Mouse (Mus musculus): ENCODE data around the gene Gm5089. TPM values are rescaled to one million over a fixed set of nuclear protein-coding genes. Genes with fewer than 3 reads are reported as not detected.

Gene Gm5089
- total RNA-seq, 2 experiments from 2014 or later: 0.28 to 0.34 TPM

DNA sequence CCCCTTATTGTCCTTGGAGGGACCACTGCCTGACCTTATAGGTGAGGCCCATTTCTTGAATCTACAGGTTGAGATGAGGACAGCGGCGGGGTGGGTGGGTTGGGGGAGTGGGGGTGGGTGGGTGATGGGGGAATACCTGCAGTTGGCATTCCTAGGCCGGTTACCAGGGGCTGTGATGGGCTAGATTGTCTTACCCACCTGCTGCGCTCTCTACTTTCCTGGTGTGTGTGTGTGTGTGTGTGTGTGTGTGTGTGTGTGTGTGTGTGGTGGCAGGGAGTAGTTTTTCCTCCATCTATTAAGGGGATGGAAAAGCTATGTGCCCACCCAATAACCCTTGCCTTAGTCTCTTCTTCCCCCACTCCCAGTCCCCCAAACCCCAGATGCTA, 33.5 kb upstream of the Gm5089 start:
- intact Hi-C loops (cut with DNase I): loop anchor here (5.0 kb wide), 1 partner anchor 393 kb away; no protein-coding TSS in a partner anchor
- DNase-seq (ENCODE audit: extremely low spot score in 1 of 2, low spot score in 2 of 2): no peak
- Histone ChIP-seq H3K4me3 (no peak overlapping the region), H3K27ac (peak overlapping the region; percentile 65; the same call in 1 of the 2 replicates)
- TF ChIP-seq CTCF (IDR thresholded peaks at IDR 0.05): no peak

DNA sequence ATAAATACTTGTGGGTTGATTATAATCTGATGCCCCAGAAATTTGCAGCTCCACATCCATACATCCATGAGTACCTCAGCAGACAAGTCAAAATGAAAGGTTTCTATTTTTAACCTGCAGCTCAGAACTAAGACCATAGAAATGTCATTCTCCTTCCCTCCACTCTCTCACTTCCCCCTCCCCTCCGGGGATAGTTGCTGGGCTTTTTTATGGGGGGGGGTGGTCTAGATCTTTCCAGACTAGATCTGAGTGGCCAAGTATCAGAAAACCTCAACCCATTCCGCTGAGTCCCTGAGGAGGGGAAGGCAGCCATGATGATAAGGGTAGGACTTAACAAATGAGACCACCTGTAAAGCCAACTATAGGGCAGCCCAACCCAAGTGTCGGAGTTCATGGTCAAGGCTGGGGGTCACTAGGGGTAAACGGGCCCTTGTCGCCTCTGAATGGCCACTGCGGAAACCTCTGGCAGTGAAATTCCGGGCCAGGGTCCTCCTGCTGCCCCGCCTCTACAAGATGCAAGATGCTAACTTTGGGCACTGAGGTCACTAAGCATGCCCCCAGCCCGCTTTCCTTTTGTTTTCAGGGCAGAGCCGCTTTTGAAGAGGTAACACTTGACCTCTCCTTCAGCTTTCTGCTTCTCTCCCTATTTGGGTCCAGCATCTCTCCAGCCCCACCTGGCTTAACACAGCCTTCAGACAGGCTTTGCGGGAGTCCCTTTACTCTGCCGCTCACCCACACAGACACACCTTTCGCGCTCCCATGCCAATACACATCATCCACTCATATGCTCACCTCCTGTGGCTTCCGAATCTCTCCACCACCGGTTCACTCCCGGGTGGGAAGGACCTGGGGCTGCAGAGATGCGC, 32.9 kb upstream of the Gm5089 start:
- Histone ChIP-seq H3K4me3 (no peak overlapping the region), H3K27ac (peak overlapping the region; percentile 72; the same call in 1 of the 2 replicates)
- intact Hi-C loops (cut with DNase I): loop anchor here (5.0 kb wide), 1 partner anchor 394 kb away; no protein-coding TSS in a partner anchor
- DNase-seq (ENCODE audit: extremely low spot score in 1 of 2, low spot score in 2 of 2): no peak
- no peak for TF ChIP-seq CTCF (IDR thresholded peaks at IDR 0.05)

DNA sequence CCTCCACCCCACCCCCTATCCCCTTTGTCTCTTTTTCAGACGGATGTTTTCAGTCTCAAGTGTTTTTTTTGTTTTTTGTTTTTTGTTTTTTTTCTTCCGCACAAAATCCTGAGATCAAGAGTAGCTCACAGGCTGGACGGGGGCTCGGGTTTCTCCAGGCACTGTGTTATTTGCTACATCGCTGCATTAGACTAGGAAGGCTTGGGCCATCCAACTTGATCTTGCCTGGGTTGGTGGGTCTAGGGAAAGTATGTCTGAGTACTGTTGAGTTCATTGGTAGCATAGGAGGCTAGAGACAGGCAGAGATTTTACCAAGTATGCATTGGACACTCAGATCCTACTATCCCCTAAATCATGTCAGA, 32.1 kb upstream of the Gm5089 start:
- Histone ChIP-seq H3K27ac (peak overlapping the region; percentile 75), H3K4me3 (peak overlapping the region; percentile 26)
- no peak for DNase-seq (ENCODE audit: extremely low spot score in 1 of 2, low spot score in 2 of 2)
- intact Hi-C loops (cut with DNase I): loop anchor here (5.0 kb wide), 1 partner anchor 394 kb away; no protein-coding TSS in a partner anchor
- no peak for TF ChIP-seq CTCF (IDR thresholded peaks at IDR 0.05)

DNA sequence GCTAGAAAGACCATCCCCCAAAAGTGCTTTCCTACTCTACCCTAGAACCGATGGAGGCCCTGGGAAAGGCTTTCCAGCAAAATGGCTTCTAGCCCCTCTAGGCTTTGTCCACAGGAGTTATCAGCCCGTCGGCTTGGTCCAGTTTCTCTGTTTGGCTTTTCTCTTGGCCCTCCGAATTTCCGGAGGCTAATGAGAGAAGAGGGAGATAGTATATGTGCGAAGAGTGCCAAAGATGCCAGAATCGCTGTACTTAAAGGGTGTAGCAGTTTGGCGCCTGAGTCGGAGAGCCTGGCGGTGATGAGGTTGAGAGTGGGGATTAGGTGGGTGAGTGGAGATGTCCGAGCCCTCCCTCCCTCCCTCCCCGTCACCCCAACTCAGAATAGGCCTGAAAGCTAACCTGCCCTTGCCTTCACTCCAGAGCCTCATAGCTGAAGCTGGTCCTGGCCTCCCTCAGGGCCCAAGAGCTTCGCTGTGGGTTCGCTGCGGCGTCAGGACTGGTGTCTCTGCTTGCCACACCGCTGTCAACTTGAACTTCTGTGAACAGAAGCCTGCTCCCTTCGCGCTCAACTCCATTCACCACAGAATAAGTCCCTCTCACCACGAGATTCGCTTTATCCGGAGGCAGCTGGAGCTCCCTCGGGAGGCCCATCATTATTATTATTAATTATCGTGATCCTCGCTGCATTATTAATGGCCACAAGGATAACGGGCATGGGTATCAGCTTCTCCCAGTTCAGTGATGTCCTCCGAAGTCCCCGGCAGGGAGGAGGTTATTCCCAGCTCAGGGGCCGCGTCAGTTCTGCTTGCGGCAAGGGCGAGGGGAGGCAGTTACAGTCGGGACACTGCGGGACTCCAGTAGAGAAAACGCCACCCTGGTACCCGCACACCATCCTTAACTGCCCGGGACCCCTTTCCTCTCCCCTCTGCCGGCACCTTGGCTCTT, 31.4 kb upstream of the Gm5089 start:
- no peak for TF ChIP-seq CTCF (IDR thresholded peaks at IDR 0.05)
- no peak for DNase-seq (ENCODE audit: extremely low spot score in 1 of 2, low spot score in 2 of 2)
- Histone ChIP-seq H3K27ac (peak overlapping the region; percentile 75), H3K4me3 (peak overlapping the region; percentile 26)
- intact Hi-C loops (cut with DNase I): loop anchor here (5.0 kb wide), 1 partner anchor 395 kb away; no protein-coding TSS in a partner anchor

DNA sequence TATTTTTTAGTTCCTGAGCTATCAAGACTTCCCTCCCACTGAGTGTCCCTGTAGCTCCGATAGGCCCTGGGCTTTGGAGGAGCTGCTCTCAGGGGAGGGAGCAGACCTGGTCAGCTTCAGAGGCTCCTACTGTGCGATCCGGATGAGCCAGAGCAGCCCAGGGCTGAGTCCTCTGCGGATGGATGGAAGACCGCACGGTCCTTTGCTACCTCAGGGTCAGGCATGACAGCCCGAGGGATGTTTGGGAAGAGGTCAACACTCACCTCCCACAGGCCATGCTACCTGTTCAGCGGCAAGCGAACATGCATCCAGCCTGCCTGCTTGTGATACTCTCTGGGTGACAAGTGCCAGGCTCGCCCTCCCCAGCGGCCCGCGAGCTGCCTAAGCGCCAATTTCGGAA, 30.3 kb upstream of the Gm5089 start:
- TF ChIP-seq CTCF (IDR thresholded peaks at IDR 0.05): no peak
- intact Hi-C loops (cut with DNase I): loop anchor here (5.0 kb wide), 1 partner anchor 396 kb away; no protein-coding TSS in a partner anchor

DNA sequence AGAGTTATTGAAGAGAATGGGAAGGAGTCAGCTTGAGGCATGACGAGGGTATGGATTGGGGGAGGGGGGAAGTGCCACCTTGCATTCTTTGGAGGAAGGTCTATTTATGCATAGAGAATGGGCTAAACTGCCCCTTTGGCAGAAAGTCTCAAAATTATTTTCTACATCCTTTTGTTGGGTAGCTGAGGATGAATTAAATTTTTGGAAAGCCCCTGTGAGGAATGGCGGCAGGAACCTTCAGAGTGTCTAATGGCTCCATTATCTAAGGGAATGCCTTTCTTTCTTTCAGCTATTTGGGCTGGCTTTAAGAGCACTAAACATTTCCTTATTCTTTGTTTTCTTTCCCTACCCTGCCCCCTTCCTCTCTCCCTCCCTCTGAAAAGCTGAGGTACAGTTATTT, 29.4 kb upstream of the Gm5089 start:
- DNase-seq (ENCODE audit: extremely low spot score in 1 of 2, low spot score in 2 of 2): no peak
- TF ChIP-seq CTCF (IDR thresholded peaks at IDR 0.05): no peak
- Histone ChIP-seq H3K4me3 (peak overlapping the region; percentile 18), H3K27ac (peak overlapping the region; percentile 75; the same call in 1 of the 2 replicates)
- intact Hi-C loops (cut with DNase I): loop anchor here (5.0 kb wide), 1 partner anchor 397 kb away; no protein-coding TSS in a partner anchor

More for the DNA sequence above, 30.3 kb upstream of the Gm5089 start:
- H3K27ac ChIP-seq: peak overlapping the region; percentile 75
- no peak for DNase-seq (ENCODE audit: extremely low spot score in 1 of 2, low spot score in 2 of 2)
- peak overlapping the region; percentile 28 for H3K4me3 ChIP-seq

DNA sequence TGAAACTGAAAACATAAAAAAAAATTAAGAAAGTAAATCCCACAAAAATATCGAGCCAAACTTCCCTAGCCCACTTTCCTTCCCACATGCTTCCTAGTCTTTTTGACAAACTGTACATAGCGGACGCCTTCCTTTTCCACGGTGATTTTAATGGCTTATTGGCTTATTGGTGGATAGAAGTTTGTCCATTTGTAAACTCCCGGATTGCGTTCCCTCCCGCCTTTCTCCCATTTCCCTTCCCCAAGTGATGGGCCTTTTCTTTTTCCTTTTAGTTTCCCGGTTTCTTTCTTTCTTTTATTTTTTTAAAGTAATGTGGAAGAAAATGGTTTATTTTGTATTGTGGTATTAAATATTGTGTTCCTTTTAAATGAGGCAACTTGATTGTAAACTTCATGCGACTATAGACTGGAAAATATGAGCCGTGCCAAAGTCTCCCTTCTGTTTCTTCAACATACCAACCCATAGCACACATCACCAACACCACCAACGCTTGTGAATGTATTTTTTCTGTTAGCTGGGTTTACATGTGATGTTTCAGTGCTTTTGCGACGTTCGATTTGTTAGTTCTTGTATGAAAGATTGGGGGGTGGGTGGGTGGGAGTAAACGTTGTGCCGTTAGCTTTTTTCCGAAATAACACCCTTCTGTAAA, 28.7 kb upstream of the Gm5089 start:
- no peak for TF ChIP-seq CTCF (IDR thresholded peaks at IDR 0.05)
- Histone ChIP-seq H3K4me3 (peak overlapping the region; percentile 18), H3K27ac (peak overlapping the region; percentile 36; the same call in 1 of the 2 replicates)
- intact Hi-C loops (cut with DNase I): loop anchor here (5.0 kb wide), 1 partner anchor 398 kb away; no protein-coding TSS in a partner anchor
- DNase-seq (ENCODE audit: extremely low spot score in 1 of 2, low spot score in 2 of 2): no peak

DNA sequence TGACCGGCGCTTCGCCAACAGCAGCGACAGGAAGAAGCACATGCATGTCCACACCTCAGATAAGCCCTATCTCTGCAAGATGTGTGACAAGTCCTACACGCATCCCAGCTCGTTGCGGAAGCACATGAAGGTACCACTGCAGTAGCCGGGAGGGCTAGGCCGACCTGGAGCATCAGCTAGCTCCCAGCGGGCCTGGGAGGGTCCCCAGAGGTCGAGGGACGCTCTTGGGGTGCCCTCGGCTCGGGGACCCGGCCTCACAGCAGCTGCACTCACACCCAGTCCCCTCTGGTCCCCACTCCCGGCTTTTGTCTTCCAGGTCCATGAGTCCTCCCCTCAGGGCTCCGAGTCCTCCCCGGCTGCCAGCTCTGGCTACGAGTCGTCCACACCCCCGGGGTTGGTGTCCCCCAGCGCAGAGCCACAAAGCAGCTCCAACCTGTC, 27.7 kb upstream of the Gm5089 start:
- H3K27ac ChIP-seq: peak overlapping the region; percentile 52
- intact Hi-C loops (cut with DNase I): no loop called here
- H3K4me3 ChIP-seq: peak overlapping the region; percentile 41
- no peak for TF ChIP-seq CTCF (IDR thresholded peaks at IDR 0.05)
- DNase-seq (ENCODE audit: extremely low spot score in 1 of 2, low spot score in 2 of 2): no peak

DNA sequence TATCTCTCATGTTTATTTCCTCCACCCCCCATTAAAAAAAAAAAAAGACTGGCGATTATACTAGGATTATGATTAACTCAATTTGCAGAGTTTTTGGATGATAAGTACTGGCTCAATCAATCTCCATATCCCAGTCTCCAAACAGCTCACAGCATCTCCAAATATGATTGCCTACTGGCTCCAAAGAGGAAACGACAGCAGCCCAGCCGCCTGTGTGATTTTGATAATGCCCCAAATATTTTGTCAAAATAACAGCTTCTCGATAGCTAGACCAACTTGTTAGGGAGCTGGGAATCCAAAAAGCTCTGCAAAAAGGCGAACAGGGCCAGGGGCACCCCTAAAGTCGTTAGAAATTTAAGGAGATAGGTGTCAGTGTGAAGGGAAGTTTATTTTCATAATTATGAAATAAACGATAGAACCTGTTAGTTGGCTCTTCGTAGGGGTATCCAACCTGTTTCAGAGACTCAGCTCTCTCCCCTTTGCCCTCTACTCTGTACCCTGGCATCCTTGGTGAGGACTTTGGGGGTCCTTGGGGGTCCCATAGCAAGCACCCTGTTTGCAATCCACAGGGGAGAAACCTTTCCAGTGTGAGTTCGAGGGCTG, 27.2 kb upstream of the Gm5089 start:
- H3K27ac ChIP-seq: peak overlapping the region; percentile 67
- no peak for TF ChIP-seq CTCF (IDR thresholded peaks at IDR 0.05)
- peak overlapping the region; percentile 41 for H3K4me3 ChIP-seq
- no peak for DNase-seq (ENCODE audit: extremely low spot score in 1 of 2, low spot score in 2 of 2)
- intact Hi-C loops (cut with DNase I): no loop called here

DNA sequence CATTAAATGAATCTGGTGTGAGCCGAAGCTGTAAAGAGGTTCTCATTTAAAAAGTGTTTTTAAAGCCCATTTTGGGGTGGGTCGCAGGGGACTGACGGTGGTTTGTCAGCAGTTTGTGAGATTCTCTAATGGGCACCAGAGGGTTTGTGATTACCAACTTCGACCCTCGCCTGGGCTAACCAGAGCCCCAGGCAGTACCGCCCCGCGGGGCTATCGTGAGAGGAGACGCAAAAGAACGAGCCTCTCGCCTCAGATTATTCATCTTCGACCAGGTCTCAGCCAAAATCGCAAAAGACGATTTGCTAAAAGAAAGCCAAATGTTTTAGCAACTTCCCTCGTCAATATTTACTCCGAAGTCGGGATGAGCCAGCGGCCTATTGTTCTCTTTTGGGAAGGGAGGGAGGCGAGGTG, 26.4 kb upstream of the Gm5089 start:
- H3K4me3 ChIP-seq: peak overlapping the region; percentile 41
- intact Hi-C loops (cut with DNase I): no loop called here
- H3K27ac ChIP-seq: peak overlapping the region; percentile 67
- no peak for DNase-seq (ENCODE audit: extremely low spot score in 1 of 2, low spot score in 2 of 2)
- TF ChIP-seq CTCF (IDR thresholded peaks at IDR 0.05): no peak

DNA sequence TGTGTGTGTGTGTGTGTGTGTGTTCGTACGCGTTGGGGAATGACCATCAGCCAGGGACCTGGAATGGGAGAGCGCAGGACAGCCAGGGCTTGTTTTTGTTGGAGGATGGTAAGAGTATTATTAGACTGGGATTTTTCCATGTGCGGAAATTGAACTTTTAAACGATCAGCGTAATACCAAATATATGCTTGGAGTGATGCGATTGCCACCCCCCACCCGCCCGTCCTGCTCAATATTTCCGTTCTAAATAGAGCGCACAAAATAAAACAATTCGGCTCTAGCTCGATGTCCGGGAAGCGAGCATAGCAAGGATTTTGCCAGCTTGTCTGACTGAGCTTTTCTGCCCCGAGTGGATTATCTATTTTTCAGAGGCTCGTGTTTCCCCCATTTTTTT, 25.9 kb upstream of the Gm5089 start:
- intact Hi-C loops (cut with DNase I): no loop called here
- H3K4me3 ChIP-seq: peak overlapping the region; percentile 41
- H3K27ac ChIP-seq: no peak overlapping the region; the same call in 1 of the 2 replicates
- DNase-seq (ENCODE audit: extremely low spot score in 1 of 2, low spot score in 2 of 2): no peak
- no peak for TF ChIP-seq CTCF (IDR thresholded peaks at IDR 0.05)
